Comparison of ENCODE assay signal across 9 mouse cellular contexts in genomic region chr15:79432328-79432727, GRCm38 (mm10). TPM values are rescaled to one million over a fixed set of nuclear protein-coding genes. Genes with fewer than 3 reads are reported as not detected.
A peak's percentile ranks its signal among the peaks of the same experiment; 100 is the strongest.
DNase-seq lines count a peak whose midpoint lies in the region; ATAC-seq and TF ChIP-seq lines count a peak whose summit lies in the region.
"Had no signal": no experiment of that assay in that cellular context is flagged by ENCODE, and none has a peak within 500 bp of the region (broad histone marks: within the 10 kb centered on the region; RNA-seq: fewer than 3 reads in every experiment).

No protein-coding gene starts in this region.

- no peak overlapping the region for H3K4me3 ChIP-seq in kidney, embryonic 16.5 days (ENCODE audit: low read length)
- H3K4me3 ChIP-seq in E14TG2a.4 (replicated peaks; ENCODE audit: low read length): peak overlapping the region; percentile 13; the same call in 1 of the 2 replicates
- H3K4me3 ChIP-seq in limb, embryonic 14.5 days (replicated peaks; ENCODE audit: low read length): no peak overlapping the region

- peaks cover 47% of the 10 kb centered on the region for H3K36me3 ChIP-seq in kidney, embryonic 16.5 days (ENCODE audit: insufficient read depth, low read length)
- H3K36me3 ChIP-seq in E14TG2a.4 (ENCODE audit: insufficient read depth, low read length): peaks cover 82% of the 10 kb centered on the region
- peaks cover 92% of the 10 kb centered on the region for H3K36me3 ChIP-seq in limb, embryonic 14.5 days (ENCODE audit: control insufficient read depth, insufficient read depth, low read length)

- H3K27me3 ChIP-seq in kidney, embryonic 16.5 days (ENCODE audit: insufficient read depth, low read length): no peaks in the 10 kb centered on the region
- H3K27me3 ChIP-seq in E14TG2a.4 (ENCODE audit: insufficient read depth, low read length): no peaks in the 10 kb centered on the region
- no peaks in the 10 kb centered on the region for H3K27me3 ChIP-seq in limb, embryonic 14.5 days (ENCODE audit: control insufficient read depth, insufficient read depth, low read length)

- H3K9me3 ChIP-seq in kidney, embryonic 16.5 days (ENCODE audit: low read length): no peaks in the 10 kb centered on the region
- no peaks in the 10 kb centered on the region for H3K9me3 ChIP-seq in E14TG2a.4 (ENCODE audit: low read length)
- no peaks in the 10 kb centered on the region for H3K9me3 ChIP-seq in limb, embryonic 14.5 days (ENCODE audit: control insufficient read depth, low read length)

- no peak for TF ChIP-seq POLR2A in limb, embryonic 14.5 days (IDR thresholded peaks at IDR 0.05; ENCODE audit: borderline replicate concordance, extremely low read depth, insufficient read depth, insufficient read length)

- H3K4me1 ChIP-seq in kidney, embryonic 16.5 days (ENCODE audit: insufficient read depth, low read length): peaks cover 37% of the 10 kb centered on the region
- peaks cover 86% of the 10 kb centered on the region for H3K4me1 ChIP-seq in E14TG2a.4 (replicated peaks; ENCODE audit: low read depth, low read length)
- no peaks in the 10 kb centered on the region; the same call in 1 of the 2 replicates for H3K4me1 ChIP-seq in limb, embryonic 14.5 days (ENCODE audit: control insufficient read depth, insufficient read depth, low read length)

- no peak overlapping the region for H3K4me2 ChIP-seq in kidney, embryonic 16.5 days (replicated peaks; ENCODE audit: low read depth, low read length)
- no peak overlapping the region for H3K4me2 ChIP-seq in limb, embryonic 14.5 days (replicated peaks; ENCODE audit: low read depth, low read length, severe bottlenecking)

- DNase-seq in kidney, adult 18-20 months: no peak
- peak; percentile 78 for DNase-seq in brain, adult 2 months (ENCODE audit: low read depth, low spot score)
- no peak for DNase-seq in limb, embryonic 14.5 days (ENCODE audit: low spot score)
- no peak for DNase-seq in cerebellum, postnatal 4 days (ENCODE audit: low spot score in 2 of 2)
- no peak for DNase-seq in adrenal gland, postnatal 14 days

- ATAC-seq in kidney, embryonic 16.5 days (ENCODE audit: low FRiP score, low TSS enrichment): no peak
- no peak for ATAC-seq in limb, embryonic 14.5 days (ENCODE audit: low FRiP score, low read depth)
- no peak for ATAC-seq in monocyte, adult 5-6 weeks (replicated peaks; ENCODE audit: insufficient number of reproducible peaks, low FRiP score, low TSS enrichment, poor library complexity, severe bottlenecking)
- ATAC-seq: forebrain, embryonic 14.5 days had no signal

- H3K27ac ChIP-seq in kidney, embryonic 16.5 days (ENCODE audit: low read length): peak overlapping the region; percentile 77
- H3K27ac ChIP-seq in limb, embryonic 14.5 days (replicated peaks; ENCODE audit: low read depth, low read length): 0 out of 2 replicates have a peak overlapping the region, but pooled peaks have one; percentile 19

- 83% methylated on average over 11 of the region's 11 CpGs for WGBS in kidney, embryonic 16.5 days
- WGBS in limb, embryonic 14.5 days: 86% methylated on average over 11 of the region's 11 CpGs

- TF ChIP-seq CTCF in E14TG2a.4 (conservative IDR thresholded peaks at IDR 0.05; ENCODE audit: low read length): no peak

- H3K9ac ChIP-seq in kidney, embryonic 16.5 days (replicated peaks; ENCODE audit: low read length): no peak overlapping the region
- H3K9ac ChIP-seq in limb, embryonic 14.5 days (ENCODE audit: low read depth, low read length, severe bottlenecking): no peak overlapping the region

RNA-seq across cellular contexts. Expression of gene Csnk1e, which starts 23.0 kb away (rescaled TPM):
- 66.0 and 71.5 TPM in 2 replicates for polyA plus RNA-seq in kidney, embryonic 16.5 days (2015; fragmentation: Nextera tagmentation; extraction: Ambion mirVana)
- 184 and 214 TPM in 2 replicates for polyA plus RNA-seq in limb, embryonic 14.5 days (2012; rRNA removed)
- 83.8 and 98.0 TPM in 2 replicates for polyA plus RNA-seq in limb, embryonic 14.5 days (2014; fragmentation: Nextera tagmentation; extraction: Ambion mirVana)
- 40.4 to 66.9 TPM (median 49.9 TPM) in 3 replicates for total RNA-seq in monocyte, adult 5-6 weeks (2017)
- 66.7 and 85.8 TPM in 2 replicates for total RNA-seq in adrenal gland, postnatal 14 days (2021)

RNA-seq across cellular contexts. Expression of gene Tmem184b, which starts 29.0 kb away (rescaled TPM):
- polyA plus RNA-seq in kidney, embryonic 16.5 days (2015; fragmentation: Nextera tagmentation; extraction: Ambion mirVana): 75.0 and 80.5 TPM in 2 replicates
- polyA plus RNA-seq in limb, embryonic 14.5 days (2012; rRNA removed): 121 and 163 TPM in 2 replicates
- polyA plus RNA-seq in limb, embryonic 14.5 days (2014; fragmentation: Nextera tagmentation; extraction: Ambion mirVana): 67.9 and 76.8 TPM in 2 replicates
- total RNA-seq in monocyte, adult 5-6 weeks (2017): 10.6 to 25.9 TPM (median 19.9 TPM) in 3 replicates
- total RNA-seq in adrenal gland, postnatal 14 days (2021): 45.2 and 48.0 TPM in 2 replicates
